Mouse (Mus musculus): Measurements from ENCODE around the gene Fgfr2. TPM values are rescaled to one million over a fixed set of nuclear protein-coding genes. Genes with fewer than 3 reads are reported as not detected.

Fgfr2 gene
- polyA plus RNA-seq, 1 experiment from 2014 or later: 123 TPM

DNA sequence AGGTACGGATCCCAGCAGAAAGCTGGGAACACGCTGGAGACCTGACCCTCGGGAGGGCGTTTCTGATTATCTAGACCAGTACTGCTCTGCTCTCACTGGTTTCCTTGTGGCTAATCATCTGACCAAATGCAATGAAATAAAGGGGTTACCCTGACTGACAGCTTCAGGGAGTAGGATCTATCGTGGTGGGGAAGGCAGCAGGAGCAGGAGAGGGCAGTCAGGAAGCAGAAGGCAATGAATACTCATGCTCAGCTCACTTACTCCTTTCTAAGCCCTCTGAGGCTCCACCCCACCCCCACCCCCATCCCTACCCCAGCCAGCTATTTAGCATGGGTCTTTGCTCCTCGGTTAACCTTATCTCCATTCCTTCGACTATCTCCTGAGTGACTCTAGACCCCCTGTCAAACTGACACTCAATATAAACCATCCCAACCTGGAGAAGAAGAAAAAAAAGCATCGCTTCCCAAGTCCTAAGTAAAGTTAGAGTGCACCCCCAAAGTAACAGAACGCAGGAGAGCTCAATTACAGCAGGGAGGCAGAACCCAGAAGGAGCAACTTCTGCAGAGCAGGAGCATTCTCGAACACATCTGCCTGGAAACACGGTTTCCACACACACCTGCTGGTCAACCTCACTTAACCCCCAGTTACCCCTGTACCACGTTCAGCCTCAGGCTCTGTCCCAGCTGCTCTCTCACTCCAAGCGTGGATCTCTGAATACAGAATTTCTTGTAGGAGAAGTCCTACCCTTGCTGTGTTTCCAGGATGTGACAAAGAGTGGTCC, 730.7 kb downstream of the Fgfr2 start:
- Histone ChIP-seq H3K4me1 (peaks cover 11% of the 10 kb centered on the region), H3K36me3 (no peaks in the 10 kb centered on the region), H3K9me3 (peaks cover 7% of the 10 kb centered on the region; the same call in 1 of the 2 replicates), H3K27ac (no peak overlapping the region), H3K27me3 (no peaks in the 10 kb centered on the region), H3K9ac (no peak overlapping the region), H3K4me3 (no peak overlapping the region), H3K4me2 (replicated peaks) (no peak overlapping the region)
- whole genome bisulfite sequencing: 62% methylated on average over 13 of the region's 13 CpGs
- ATAC-seq (ENCODE audit: low FRiP score, low read depth): no peak

DNA sequence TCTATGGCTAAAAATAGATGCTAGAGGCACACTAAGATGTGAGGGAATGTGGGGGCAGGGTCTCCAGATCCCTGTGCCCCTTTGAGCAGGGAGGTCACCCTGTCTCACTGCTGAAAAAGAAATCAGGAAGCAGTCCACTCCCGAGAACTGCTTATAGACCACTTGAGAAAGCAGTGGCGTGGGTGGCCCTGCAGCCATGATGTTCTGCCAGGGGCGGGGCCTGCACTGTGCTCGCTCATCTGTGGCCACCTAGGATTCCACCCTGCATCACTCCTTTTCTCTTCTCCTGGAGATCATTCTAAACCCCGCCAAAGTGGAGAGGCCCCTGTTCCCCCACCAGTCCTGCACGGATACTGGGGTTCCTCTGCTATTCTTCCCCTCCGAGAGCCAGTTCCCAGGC, 733.7 kb downstream of the Fgfr2 start:
- peaks cover 30% of the 10 kb centered on the region for H3K4me1 ChIP-seq
- peaks cover 10% of the 10 kb centered on the region; the same call in 1 of the 2 replicates for H3K27me3 ChIP-seq
- H3K9ac ChIP-seq: no peak overlapping the region
- whole genome bisulfite sequencing: 53% methylated on average over 7 of the region's 7 CpGs
- no peaks in the 10 kb centered on the region for H3K9me3 ChIP-seq
- peak; percentile 37; the same call in 1 of the 2 replicates for ATAC-seq (ENCODE audit: low FRiP score, low read depth)
- no peak overlapping the region; the same call in 1 of the 2 replicates for H3K4me2 ChIP-seq (replicated peaks)
- H3K27ac ChIP-seq: no peak overlapping the region; the same call in 1 of the 2 replicates
- no peak overlapping the region for H3K4me3 ChIP-seq
- no peaks in the 10 kb centered on the region for H3K36me3 ChIP-seq

DNA sequence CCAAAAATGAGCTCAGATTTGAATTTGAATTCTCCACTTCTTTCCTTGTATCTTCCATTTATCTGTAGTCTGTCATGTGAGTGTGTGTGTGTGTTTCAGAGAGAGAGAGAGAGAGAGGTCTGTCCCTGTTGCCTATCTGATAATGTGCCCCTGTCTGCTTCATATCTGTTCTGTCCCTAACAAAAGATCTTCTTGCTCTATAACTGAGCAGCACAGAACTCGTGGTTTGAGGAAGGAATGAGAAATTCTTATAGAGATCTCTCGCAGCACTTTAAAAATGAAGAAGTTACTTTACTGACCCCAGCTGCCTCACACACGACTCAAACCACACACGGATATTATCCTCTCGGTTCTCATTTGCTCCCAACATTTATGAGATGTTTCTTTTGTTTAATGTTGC, 735.6 kb downstream of the Fgfr2 start:
- ATAC-seq (ENCODE audit: low FRiP score, low read depth): no peak
- Histone ChIP-seq H3K4me3 (no peak overlapping the region), H3K9me3 (no peaks in the 10 kb centered on the region), H3K9ac (no peak overlapping the region), H3K4me2 (replicated peaks) (no peak overlapping the region), H3K4me1 (peaks cover 30% of the 10 kb centered on the region), H3K27ac (no peak overlapping the region), H3K27me3 (peaks cover 12% of the 10 kb centered on the region; the same call in 1 of the 2 replicates), H3K36me3 (no peaks in the 10 kb centered on the region)
- 66% methylated on average over 5 of the region's 5 CpGs for WGBS

DNA sequence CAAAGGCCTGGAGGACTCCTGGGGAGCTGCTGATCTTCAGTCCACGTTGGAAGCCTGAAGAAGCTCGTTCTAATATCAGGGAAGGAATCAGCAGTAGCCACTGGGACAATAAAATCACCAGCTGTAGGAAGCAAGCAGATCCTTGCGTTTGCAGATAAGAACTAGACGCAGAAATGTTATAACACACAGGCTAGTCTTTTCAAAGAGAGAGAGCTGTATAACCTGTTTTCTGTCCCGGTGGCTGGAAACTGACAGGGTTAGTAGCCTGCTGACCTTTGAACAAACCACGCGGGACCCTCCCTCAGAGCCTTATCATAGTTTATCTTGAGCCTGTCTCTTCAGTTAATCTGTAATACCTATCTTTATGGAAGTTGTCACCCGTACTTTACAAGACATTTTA, 736.8 kb downstream of the Fgfr2 start:
- H3K27ac ChIP-seq: no peak overlapping the region
- H3K4me2 ChIP-seq (replicated peaks): no peak overlapping the region
- peaks cover 30% of the 10 kb centered on the region for H3K4me1 ChIP-seq
- H3K4me3 ChIP-seq: no peak overlapping the region
- no peak overlapping the region for H3K9ac ChIP-seq
- H3K27me3 ChIP-seq: peaks cover 12% of the 10 kb centered on the region; the same call in 1 of the 2 replicates
- no peaks in the 10 kb centered on the region for H3K9me3 ChIP-seq
- ATAC-seq (ENCODE audit: low FRiP score, low read depth): no peak
- 20% methylated on average over 8 of the region's 8 CpGs for WGBS
- no peaks in the 10 kb centered on the region for H3K36me3 ChIP-seq

DNA sequence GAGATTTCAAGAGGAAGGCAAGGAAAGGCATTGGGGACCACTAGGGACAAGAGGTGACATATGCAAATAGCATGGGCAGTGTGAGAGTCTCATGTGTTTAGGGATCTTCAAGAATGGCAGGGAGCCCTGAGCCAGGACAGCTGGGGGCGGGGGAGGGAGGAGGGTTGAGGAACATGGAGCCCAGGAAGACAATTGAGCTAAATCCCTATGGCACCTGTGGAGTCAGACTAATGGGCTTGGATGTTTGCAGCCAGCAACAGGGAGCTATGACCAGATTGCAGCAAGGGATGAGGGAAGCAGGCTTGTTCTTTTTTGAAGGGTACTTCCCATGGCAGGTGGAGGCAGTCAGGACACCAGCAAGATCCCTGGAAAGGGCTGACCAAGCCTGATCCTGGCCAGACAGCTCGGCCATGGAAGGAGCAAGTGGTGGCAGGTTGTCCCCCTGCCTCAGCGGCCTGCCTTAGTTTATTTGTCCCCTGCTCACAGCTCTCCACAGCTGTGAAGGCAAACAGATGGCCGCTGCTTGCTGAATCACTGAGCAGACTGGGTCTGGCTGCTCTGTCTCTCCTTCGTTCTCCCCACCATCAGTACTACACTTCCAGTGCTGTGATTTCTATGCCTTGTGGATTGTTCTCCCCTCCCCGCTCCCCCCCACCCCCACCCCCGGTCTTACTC, 737.6 kb downstream of the Fgfr2 start:
- H3K9ac ChIP-seq: no peak overlapping the region
- no peak overlapping the region for H3K4me2 ChIP-seq (replicated peaks)
- H3K27ac ChIP-seq: no peak overlapping the region
- no peaks in the 10 kb centered on the region for H3K36me3 ChIP-seq
- H3K27me3 ChIP-seq: peaks cover 12% of the 10 kb centered on the region; the same call in 1 of the 2 replicates
- no peaks in the 10 kb centered on the region for H3K9me3 ChIP-seq
- WGBS: 35% methylated on average over 7 of the region's 7 CpGs
- peaks cover 30% of the 10 kb centered on the region for H3K4me1 ChIP-seq
- 0 out of 2 replicates have a peak, but pooled peaks have one; percentile 28 for ATAC-seq (ENCODE audit: low FRiP score, low read depth)
- no peak overlapping the region for H3K4me3 ChIP-seq

DNA sequence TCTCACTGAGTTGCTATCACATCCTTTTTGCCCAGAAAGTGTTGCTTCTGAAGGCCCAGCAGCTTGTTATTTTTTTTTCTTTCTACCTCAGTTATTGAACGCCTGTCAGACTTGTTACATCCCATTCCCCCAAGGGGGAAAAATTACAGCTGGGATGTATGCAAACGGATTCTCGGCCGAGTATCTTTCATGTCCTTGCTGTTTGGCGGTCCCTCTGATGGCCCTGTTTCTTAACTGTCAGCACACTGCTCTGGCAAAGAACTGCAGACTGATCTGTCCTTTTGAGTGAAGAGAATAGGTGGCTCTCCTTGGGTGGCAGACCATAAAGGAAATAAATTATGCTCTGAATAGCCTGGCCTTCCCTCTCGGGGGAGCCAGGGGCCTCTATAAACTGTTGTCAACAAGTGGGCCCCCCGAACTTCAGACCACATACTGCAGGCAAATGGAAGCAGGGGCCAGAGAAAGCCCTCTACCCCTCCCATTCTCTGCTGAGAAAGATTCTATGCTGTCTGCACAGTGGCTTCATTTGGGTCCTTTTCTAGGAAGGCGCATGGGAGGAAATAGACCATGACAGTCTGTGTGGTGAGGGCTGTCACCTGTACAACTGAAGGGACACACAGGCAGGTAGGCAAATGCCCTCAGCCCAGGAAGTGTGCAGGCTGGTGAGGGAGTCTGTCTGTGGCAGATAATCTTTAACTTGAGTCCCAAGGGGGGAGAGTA, 738.3 kb downstream of the Fgfr2 start:
- peaks cover 29% of the 10 kb centered on the region for H3K4me1 ChIP-seq
- no peak overlapping the region for H3K4me2 ChIP-seq (replicated peaks)
- H3K27me3 ChIP-seq: peaks cover 12% of the 10 kb centered on the region; the same call in 1 of the 2 replicates
- no peak for ATAC-seq (ENCODE audit: low FRiP score, low read depth)
- no peaks in the 10 kb centered on the region for H3K36me3 ChIP-seq
- H3K9me3 ChIP-seq: no peaks in the 10 kb centered on the region
- WGBS: 24% methylated on average over 8 of the region's 8 CpGs
- no peak overlapping the region for H3K27ac ChIP-seq
- H3K4me3 ChIP-seq: no peak overlapping the region
- H3K9ac ChIP-seq: no peak overlapping the region

DNA sequence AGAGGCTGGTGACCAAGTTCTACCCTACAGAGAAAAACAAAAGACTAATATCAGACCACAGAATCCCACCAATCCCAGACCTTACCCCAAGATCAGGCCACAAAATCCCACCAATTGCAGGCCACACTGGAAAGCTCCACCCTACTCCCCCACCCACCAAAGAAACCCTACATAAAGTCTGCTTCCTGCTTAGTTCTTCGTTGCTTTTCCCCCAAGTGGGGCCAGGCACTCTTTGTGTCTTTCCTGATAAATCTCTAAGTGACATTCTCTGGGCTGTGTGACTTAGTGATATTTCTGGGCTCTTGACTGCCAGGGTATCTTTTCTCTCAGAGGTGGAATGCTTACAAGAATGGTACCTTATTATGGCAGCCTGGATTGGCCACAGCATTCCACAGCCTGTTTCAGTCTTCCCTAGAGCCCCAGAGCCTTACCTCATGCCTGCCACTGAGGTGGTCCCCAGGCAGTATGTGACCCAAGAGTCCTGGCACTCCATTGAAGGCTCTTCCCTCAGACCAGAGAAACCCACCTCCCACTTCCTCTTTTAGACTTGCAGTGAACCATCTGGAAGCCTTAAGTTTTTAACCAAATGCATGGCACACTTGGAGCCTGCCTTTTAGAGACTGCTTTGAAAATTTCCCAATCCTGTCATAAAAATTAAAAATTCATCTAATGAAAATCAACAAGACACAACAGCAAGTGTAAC, 742.4 kb downstream of the Fgfr2 start:
- ATAC-seq (ENCODE audit: low FRiP score, low read depth): no peak
- H3K27ac ChIP-seq: no peak overlapping the region

DNA sequence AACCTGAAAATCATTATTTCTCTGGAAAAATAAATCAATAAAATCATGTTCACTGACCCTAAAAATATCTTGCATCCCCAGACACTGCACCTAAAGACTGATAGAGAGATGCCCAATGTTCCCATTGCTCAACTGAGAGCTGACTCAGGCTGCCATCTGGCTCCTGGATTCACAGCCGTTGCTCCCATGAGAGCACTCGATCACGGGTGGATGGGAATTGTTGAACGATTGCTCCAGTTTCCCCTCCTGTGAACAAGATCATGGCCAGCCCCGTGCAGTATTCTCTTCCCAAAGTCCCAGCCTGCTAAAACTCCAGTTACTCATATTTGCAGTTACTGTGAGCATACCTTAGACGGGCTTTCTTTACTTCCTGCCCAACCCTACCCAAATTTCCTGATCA, 745.2 kb downstream of the Fgfr2 start:
- 68% methylated on average over 6 of the region's 6 CpGs for WGBS

More for the DNA sequence above, 742.4 kb downstream of the Fgfr2 start:
- Histone ChIP-seq H3K4me1 (peaks cover 18% of the 10 kb centered on the region), H3K4me3 (no peak overlapping the region), H3K9ac (no peak overlapping the region), H3K36me3 (no peaks in the 10 kb centered on the region), H3K27me3 (peaks cover 9% of the 10 kb centered on the region; the same call in 1 of the 2 replicates), H3K9me3 (no peaks in the 10 kb centered on the region), H3K4me2 (replicated peaks) (no peak overlapping the region)
- WGBS: 31% methylated on average over 1 of the region's 1 CpGs

DNA sequence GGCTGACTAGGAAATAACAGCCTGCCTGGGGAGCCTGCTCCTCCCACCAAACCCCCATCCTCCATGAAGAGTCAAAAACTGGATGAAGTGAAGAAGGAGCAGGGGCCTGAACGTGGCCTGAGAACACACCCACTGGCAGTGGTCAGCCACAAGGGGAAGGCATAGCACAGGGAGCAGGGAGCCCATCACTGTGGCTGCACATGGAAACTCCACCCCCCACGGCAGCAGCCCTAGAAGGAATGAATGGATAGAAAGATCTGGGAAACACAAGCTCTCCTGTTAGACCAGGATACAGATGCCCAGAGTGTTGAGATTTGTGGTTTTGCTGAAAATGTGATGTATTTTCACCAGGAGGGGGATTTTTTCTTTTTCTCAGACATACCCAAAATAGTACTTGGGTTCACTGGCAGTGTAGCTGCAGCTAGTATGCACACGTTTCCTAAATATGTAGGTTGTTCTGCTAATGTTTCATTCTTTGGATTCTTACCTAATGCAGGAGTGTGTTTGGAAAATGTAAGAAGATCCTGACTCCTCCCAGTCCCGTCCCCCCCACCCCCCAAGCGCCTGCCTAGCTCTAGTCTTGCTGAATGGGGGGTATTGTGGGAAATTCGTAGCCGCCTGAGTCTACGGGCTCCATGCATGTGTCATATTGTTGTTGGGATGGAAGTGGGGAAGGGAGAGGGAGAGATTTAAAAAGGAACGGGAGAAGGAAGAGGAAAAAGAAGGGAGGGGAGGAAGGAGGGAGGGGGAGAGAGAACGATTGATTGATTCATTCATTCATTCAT, 749.4 kb downstream of the Fgfr2 start:
- Histone ChIP-seq H3K27ac (peak overlapping the region; percentile 66), H3K27me3 (no peaks in the 10 kb centered on the region), H3K4me2 (replicated peaks) (peak overlapping the region; percentile 10; the same call in 1 of the 2 replicates), H3K9ac (no peak overlapping the region), H3K36me3 (no peaks in the 10 kb centered on the region), H3K4me3 (no peak overlapping the region), H3K9me3 (no peaks in the 10 kb centered on the region), H3K4me1 (peaks cover 44% of the 10 kb centered on the region)
- ATAC-seq (ENCODE audit: low FRiP score, low read depth): peak; percentile 83
- WGBS: 48% methylated on average over 10 of the region's 10 CpGs

More for the DNA sequence above, 745.2 kb downstream of the Fgfr2 start:
- Histone ChIP-seq H3K4me1 (peaks cover 22% of the 10 kb centered on the region), H3K4me3 (no peak overlapping the region), H3K9ac (no peak overlapping the region), H3K9me3 (no peaks in the 10 kb centered on the region), H3K27me3 (no peaks in the 10 kb centered on the region), H3K36me3 (no peaks in the 10 kb centered on the region), H3K27ac (no peak overlapping the region), H3K4me2 (replicated peaks) (no peak overlapping the region)
- ATAC-seq (ENCODE audit: low FRiP score, low read depth): no peak

DNA sequence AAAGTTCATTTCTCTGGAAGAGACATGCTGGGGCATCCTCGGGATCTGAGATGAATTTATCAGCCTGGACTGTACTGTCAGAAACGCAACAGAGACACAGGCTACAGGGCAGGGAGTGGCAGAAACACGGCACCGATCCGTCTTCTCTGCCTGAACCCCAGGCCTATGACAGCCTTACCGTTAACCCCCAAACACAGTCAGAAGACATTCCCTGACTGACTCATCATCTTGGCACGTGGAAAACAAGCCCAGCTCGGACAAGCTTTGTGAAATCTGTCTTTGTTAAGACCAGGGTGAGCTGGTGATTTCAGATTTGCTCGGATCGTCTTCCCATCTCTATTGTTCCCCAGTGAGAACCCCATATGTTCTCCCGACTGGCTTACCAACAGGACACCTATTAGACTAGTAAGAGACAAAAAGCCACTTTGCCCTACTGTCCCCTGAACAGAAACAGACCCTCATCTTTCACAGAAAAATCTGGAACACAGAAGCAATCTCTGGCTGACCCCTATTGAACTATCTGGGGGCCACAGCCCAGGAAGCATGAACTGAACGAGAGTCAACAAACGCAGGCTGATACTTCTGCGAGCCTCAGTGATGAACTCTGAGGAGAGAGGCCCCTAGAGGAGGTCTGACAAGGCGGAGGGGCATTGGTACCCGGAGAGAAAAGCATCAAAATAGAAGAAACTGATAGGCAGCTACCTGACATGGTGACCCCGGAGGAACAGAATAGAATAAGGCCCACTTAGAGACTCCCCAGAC, 750.2 kb downstream of the Fgfr2 start:
- 60% methylated on average over 17 of the region's 17 CpGs for WGBS
- H3K4me1 ChIP-seq: peaks cover 47% of the 10 kb centered on the region
- no peaks in the 10 kb centered on the region for H3K27me3 ChIP-seq
- peak overlapping the region; percentile 10; the same call in 1 of the 2 replicates for H3K4me2 ChIP-seq (replicated peaks)
- no peak overlapping the region for H3K9ac ChIP-seq
- ATAC-seq (ENCODE audit: low FRiP score, low read depth): no peak
- peak overlapping the region; percentile 66 for H3K27ac ChIP-seq
- H3K9me3 ChIP-seq: no peaks in the 10 kb centered on the region
- no peaks in the 10 kb centered on the region for H3K36me3 ChIP-seq
- no peak overlapping the region for H3K4me3 ChIP-seq
